Mouse (Mus musculus) ES-Bruce4 (cell line): ENCODE data around the gene D930007J09Rik.

Source experiments
- CTCF ChIP-seq: IDR thresholded peaks from one replicate; pipeline ENCODE4 v1.8.1; 2011; ENCODE audit warnings: low read depth, low read length
- EP300 ChIP-seq: IDR thresholded peaks from 2 replicates; pipeline ENCODE4 v1.6.1; 2011; ENCODE audit warnings: low read depth, low read length; ENCODE audit not compliant: insufficient read depth

DNA sequence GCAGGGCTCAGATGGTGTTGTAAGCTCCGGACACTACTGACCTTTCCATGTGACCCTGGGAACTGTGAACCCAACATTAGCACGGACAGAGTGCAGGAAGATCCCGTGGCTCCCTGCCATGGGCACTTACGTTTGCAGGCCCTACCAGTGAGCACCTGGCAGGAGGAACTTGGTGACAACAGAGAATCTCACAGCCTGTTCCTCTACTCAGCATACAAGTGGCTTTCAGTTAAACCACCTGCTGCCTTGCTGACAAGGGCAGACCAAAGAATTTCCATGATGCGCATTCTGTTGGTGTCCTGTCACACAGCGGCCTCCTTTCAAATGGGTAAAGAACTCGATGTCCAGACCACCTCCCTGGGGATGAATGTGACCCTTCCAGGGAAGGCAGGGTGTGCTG lies 38.2 kb downstream of the D930007J09Rik start:
- TF ChIP-seq CTCF, result no peak
- peak; percentile 71 for TF ChIP-seq EP300
